Mouse (Mus musculus) stomach, embryonic 15.5 days (tissue): ENCODE results near the gene Comt. TPM values are rescaled to one million over a fixed set of nuclear protein-coding genes. Genes with fewer than 3 reads are reported as not detected.

Experiments used
- ATAC-seq: fragments of 200-750 bp; cut with Nextera tagmentation; 2 replicates; pipeline ENCODE4 v1.8.0; 2017; ENCODE audit warnings: low read depth, moderate number of reproducible peaks, moderate TSS enrichment; ENCODE audit not compliant: insufficient read depth, low FRiP score
- H3K27ac ChIP-seq: fragments of 300-500 bp; sonication (generic); 2 replicates; pipeline ENCODE4 v1.5.1; 2015; ENCODE audit warnings: mild to moderate bottlenecking, inconsistent platforms
- H3K27me3 ChIP-seq: fragments of 300-500 bp; sonication (generic); replicated peaks from 2 replicates; pipeline ENCODE4 v1.6.1; 2015; ENCODE audit warnings: inconsistent platforms
- H3K36me3 ChIP-seq: fragments of 300-500 bp; sonication (generic); 2 replicates; pipeline ENCODE4 v1.6.1; 2015; ENCODE audit warnings: inconsistent platforms
- H3K4me1 ChIP-seq: fragments of 300-500 bp; sonication (generic); 2 replicates; pipeline ENCODE4 v1.6.1; 2015; ENCODE audit warnings: inconsistent platforms
- H3K4me2 ChIP-seq: fragments of 300-500 bp; sonication (generic); 2 replicates; pipeline ENCODE4 v1.6.1; 2015; ENCODE audit warnings: mild to moderate bottlenecking, inconsistent platforms
- H3K4me3 ChIP-seq: fragments of 300-500 bp; sonication (generic); replicated peaks from 2 replicates; pipeline ENCODE4 v1.5.1; 2015; ENCODE audit warnings: inconsistent platforms
- H3K9ac ChIP-seq: fragments of 300-500 bp; sonication (generic); 2 replicates; pipeline ENCODE4 v1.6.1; 2015; ENCODE audit warnings: inconsistent platforms
- H3K9me3 ChIP-seq: fragments of 300-500 bp; sonication (generic); 2 replicates; pipeline ENCODE4 v1.6.1; 2016; ENCODE audit warnings: inconsistent platforms
- WGBS: fragments of 180-500 bp; shearing (Covaris S2); methylation state at CpG from one replicate; pipeline ENCODE4 v1.1.7; 2015; 5-methylcytosine and 5-hydroxymethylcytosine counted together
- polyA plus RNA-seq: library from polyadenylated mRNA; unstranded; fragments of >200 nt; fragmentation: Nextera tagmentation; extraction: Ambion mirVana; gene quantifications from 2 replicates; pipeline ENCODE4 v1.2.1, GENCODE M21; 2015

The Comt gene
- polyA plus RNA-seq, 1 experiment from 2014 or later: 101 TPM

DNA sequence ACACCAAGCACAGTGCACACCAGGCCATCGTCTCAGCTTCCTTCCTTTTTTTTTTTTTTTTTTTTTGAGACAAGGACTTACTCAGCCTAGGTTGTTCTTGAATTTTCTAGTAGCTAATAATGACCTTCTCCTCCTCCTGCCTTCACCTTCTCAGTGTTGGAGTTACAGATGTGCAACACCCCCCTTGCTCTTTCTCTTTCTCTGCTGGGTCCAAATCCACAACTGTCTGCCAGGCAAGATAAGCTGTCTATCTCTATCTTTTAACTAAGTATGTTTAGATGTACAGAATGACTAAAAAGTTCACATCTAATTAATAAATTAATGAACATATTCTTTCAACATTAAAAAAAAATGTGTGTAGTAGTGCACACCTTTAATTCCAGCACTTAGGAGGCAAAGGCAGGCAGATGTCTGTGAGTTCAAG is 7.0 kb downstream of the Comt start:
- ATAC-seq: no peak
- no peak overlapping the region for H3K4me2 ChIP-seq
- peaks cover 9% of the 10 kb centered on the region; the same call in 1 of the 2 replicates for H3K36me3 ChIP-seq
- H3K27me3 ChIP-seq: no peaks in the 10 kb centered on the region
- H3K9ac ChIP-seq: no peak overlapping the region
- H3K27ac ChIP-seq: no peak overlapping the region
- H3K9me3 ChIP-seq: no peaks in the 10 kb centered on the region
- WGBS: 80% methylated on average over 1 of the region's 1 CpGs
- peaks cover 19% of the 10 kb centered on the region; the same call in 1 of the 2 replicates for H3K4me1 ChIP-seq
- H3K4me3 ChIP-seq: no peak overlapping the region

DNA sequence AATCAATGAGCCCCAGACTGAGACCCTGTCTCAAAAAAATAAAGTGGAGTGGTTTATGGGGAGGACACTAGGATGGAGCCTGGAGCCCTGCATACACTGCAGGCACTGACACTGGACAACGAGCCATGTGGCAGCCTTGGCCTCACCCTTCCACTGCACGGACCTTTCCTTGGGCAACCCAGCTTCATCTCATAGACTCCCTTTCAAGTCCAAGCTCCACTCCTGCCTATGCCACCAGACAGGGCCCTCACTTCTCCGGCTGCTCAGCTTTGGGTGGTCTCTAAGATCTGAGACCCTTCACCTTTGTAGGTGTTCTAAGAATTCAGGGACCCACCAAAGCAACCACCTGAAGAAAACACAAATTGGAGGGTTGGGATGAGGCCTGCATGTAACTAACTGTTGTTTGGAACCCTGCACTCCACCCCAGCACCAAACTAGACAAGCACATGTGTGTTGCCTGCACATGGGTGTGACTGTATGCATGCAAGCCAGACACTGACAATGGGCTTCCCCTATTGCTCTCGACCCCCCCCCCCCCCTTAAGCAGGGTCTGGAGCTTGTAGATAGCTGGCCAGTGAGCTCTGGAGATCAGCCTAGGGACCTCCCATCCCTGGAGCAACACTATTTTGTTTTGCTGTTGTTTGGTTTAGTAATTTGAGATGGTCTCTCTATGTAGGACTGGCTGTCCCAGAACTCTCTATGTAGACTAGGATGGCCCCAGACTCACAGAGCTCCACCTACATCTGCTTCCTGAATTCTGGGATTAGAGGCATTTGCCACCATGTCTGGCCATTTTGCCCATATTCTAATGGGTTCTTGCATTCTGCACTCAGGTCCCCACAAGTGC is 7.7 kb downstream of the Comt start:
- Histone ChIP-seq H3K4me2 (no peak overlapping the region), H3K27ac (no peak overlapping the region), H3K4me3 (no peak overlapping the region), H3K9me3 (no peaks in the 10 kb centered on the region), H3K9ac (no peak overlapping the region), H3K4me1 (0 out of 2 replicates have a peak, but pooled peaks cover 14% of the 10 kb centered on the region), H3K27me3 (no peaks in the 10 kb centered on the region), H3K36me3 (peaks cover 9% of the 10 kb centered on the region; the same call in 1 of the 2 replicates)
- ATAC-seq: no peak
- 83% methylated on average over 4 of the region's 4 CpGs for WGBS

- Histone ChIP-seq H3K4me2 (no peak overlapping the region), H3K9ac (no peak overlapping the region), H3K4me1 (0 out of 2 replicates have a peak, but pooled peaks cover 12% of the 10 kb centered on the region), H3K36me3 (peaks cover 9% of the 10 kb centered on the region; the same call in 1 of the 2 replicates), H3K9me3 (no peaks in the 10 kb centered on the region), H3K27me3 (no peaks in the 10 kb centered on the region), H3K27ac (no peak overlapping the region), H3K4me3 (no peak overlapping the region)
- no peak for ATAC-seq
- 91% methylated on average over 5 of the region's 5 CpGs for WGBS
Observed at GRCm38 (mm10) chr16:18417491-18417890, 9.2 kb downstream of the Comt start.

- no peak overlapping the region for H3K4me3 ChIP-seq
- H3K27me3 ChIP-seq: no peaks in the 10 kb centered on the region
- H3K4me1 ChIP-seq: 0 out of 2 replicates have a peak, but pooled peaks cover 12% of the 10 kb centered on the region
- no peak overlapping the region for H3K9ac ChIP-seq
- peaks cover 5% of the 10 kb centered on the region; the same call in 1 of the 2 replicates for H3K36me3 ChIP-seq
- H3K9me3 ChIP-seq: no peaks in the 10 kb centered on the region
- ATAC-seq: no peak
- 67% methylated on average over 3 of the region's 3 CpGs for WGBS
- H3K27ac ChIP-seq: peak overlapping the region; percentile 67
- H3K4me2 ChIP-seq: 0 out of 2 replicates have a peak overlapping the region, but pooled peaks have one; percentile 4
Observed at GRCm38 (mm10) chr16:18416837-18417236, 9.8 kb downstream of the Comt start.

GRCm38 (mm10) chr16:18416094-18416761 is 10.4 kb downstream of the Comt start:
- no peaks in the 10 kb centered on the region for H3K27me3 ChIP-seq
- H3K36me3 ChIP-seq: no peaks in the 10 kb centered on the region; the same call in 1 of the 2 replicates
- 0 out of 2 replicates have a peak, but pooled peaks cover 12% of the 10 kb centered on the region for H3K4me1 ChIP-seq
- ATAC-seq: peak; percentile 20; the same call in 1 of the 2 replicates
- H3K4me3 ChIP-seq: no peak overlapping the region
- peak overlapping the region; percentile 67 for H3K27ac ChIP-seq
- H3K9me3 ChIP-seq: no peaks in the 10 kb centered on the region
- 35% methylated on average over 18 of the region's 18 CpGs for WGBS
- H3K9ac ChIP-seq: no peak overlapping the region
- 0 out of 2 replicates have a peak overlapping the region, but pooled peaks have one; percentile 4 for H3K4me2 ChIP-seq

- Histone ChIP-seq H3K27ac (no peak overlapping the region), H3K36me3 (no peaks in the 10 kb centered on the region; the same call in 1 of the 2 replicates)
- WGBS: 86% methylated on average over 7 of the region's 7 CpGs
Observed at GRCm38 (mm10) chr16:18413032-18413816, 13.4 kb downstream of the Comt start.

DNA sequence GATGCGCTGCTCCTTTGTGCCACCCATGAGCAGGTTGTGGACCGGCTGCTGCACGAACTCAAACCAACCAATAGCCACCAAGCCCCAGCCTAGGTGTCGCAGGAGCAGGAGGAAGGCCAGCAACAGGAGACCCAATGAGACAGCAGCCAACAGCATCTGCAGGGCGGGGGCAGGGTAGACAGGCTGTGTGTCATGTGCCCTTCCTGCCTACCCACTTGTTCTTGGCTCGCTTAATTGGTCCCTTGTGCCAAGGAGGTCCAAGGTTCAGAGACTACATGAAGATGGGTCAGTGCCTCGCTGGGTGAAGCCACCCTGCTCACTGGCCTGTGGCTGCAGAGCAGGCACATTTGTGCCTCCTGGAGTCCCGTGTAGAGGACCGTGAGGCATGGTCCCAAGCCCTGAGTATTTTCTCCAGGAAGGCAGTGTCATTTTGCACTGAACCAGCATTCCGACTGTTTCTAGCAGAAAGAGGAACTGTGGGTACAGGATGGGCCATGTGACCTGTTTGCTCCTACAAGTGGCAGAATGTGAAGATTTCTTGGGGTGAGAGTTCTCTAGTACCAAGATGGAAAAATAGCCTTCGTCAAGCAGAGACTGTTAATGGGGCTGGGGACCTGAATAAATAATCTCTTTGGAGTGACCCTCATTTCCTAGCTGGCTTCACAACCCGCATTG is 14.7 kb downstream of the Comt start:
- no peak for ATAC-seq
- H3K9ac ChIP-seq: no peak overlapping the region
- no peak overlapping the region for H3K27ac ChIP-seq
- no peaks in the 10 kb centered on the region for H3K27me3 ChIP-seq
- no peaks in the 10 kb centered on the region for H3K9me3 ChIP-seq
- H3K4me3 ChIP-seq: no peak overlapping the region
- H3K4me1 ChIP-seq: 0 out of 2 replicates have a peak, but pooled peaks cover 10% of the 10 kb centered on the region
- WGBS: 83% methylated on average over 12 of the region's 12 CpGs
- H3K36me3 ChIP-seq: peaks cover 3% of the 10 kb centered on the region; the same call in 1 of the 2 replicates
- no peak overlapping the region for H3K4me2 ChIP-seq

More at GRCm38 (mm10) chr16:18413032-18413816, 13.4 kb downstream of the Comt start:
- Histone ChIP-seq H3K4me3 (no peak overlapping the region), H3K9ac (no peak overlapping the region), H3K4me1 (0 out of 2 replicates have a peak, but pooled peaks cover 11% of the 10 kb centered on the region), H3K27me3 (no peaks in the 10 kb centered on the region), H3K4me2 (no peak overlapping the region), H3K9me3 (no peaks in the 10 kb centered on the region)
- ATAC-seq: no peak

DNA sequence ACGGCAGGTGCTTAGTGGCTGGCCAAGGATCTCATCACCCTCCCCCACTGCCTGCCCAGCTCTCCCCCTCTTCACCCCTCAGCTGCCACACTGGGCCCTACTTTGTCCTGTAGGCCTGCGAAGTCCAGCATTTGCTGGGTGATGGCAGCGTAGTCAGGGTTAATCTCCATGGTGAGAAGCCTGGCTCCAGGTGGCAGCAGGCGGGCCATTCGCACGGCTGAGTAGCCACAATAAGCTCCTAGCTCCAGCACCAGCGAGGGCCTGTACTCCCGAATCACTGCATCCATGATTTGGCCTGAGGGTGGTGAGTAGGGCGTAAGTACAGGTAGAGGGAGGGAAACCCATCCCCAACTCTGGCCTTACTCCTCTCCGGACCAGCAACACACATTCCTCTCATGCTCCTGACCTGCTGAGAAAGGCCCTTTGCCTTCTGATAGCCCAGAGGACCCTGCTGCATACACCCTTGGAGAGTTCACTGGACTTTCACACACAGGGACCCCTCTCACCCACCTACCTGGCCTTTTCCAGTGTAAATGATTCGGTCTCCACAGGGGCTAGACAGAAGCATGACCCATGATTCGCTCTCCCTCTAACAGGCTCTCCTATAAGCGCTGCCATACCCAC is 15.5 kb downstream of the Comt start:
- 0 out of 2 replicates have a peak, but pooled peaks cover 3% of the 10 kb centered on the region for H3K4me1 ChIP-seq
- no peak overlapping the region for H3K4me2 ChIP-seq
- no peak overlapping the region for H3K4me3 ChIP-seq
- ATAC-seq: peak; percentile 17; the same call in 1 of the 2 replicates
- 85% methylated on average over 13 of the region's 13 CpGs for WGBS
- H3K36me3 ChIP-seq: peaks cover 3% of the 10 kb centered on the region; the same call in 1 of the 2 replicates
- no peaks in the 10 kb centered on the region for H3K9me3 ChIP-seq
- H3K9ac ChIP-seq: no peak overlapping the region
- no peak overlapping the region for H3K27ac ChIP-seq
- no peaks in the 10 kb centered on the region for H3K27me3 ChIP-seq

GRCm38 (mm10) chr16:18410418-18410817 is 16.2 kb downstream of the Comt start:
- Histone ChIP-seq H3K36me3 (peaks cover 3% of the 10 kb centered on the region; the same call in 1 of the 2 replicates), H3K27me3 (no peaks in the 10 kb centered on the region), H3K4me1 (peaks cover 3% of the 10 kb centered on the region; the same call in 1 of the 2 replicates), H3K4me2 (no peak overlapping the region), H3K9ac (no peak overlapping the region), H3K9me3 (no peaks in the 10 kb centered on the region), H3K27ac (no peak overlapping the region), H3K4me3 (no peak overlapping the region)
- no peak for ATAC-seq
- WGBS: 86% methylated on average over 5 of the region's 5 CpGs

GRCm38 (mm10) chr16:18409776-18410175 is 16.9 kb downstream of the Comt start:
- Histone ChIP-seq H3K27ac (no peak overlapping the region), H3K4me1 (peaks cover 5% of the 10 kb centered on the region; the same call in 1 of the 2 replicates), H3K4me3 (no peak overlapping the region), H3K27me3 (no peaks in the 10 kb centered on the region), H3K9ac (no peak overlapping the region), H3K36me3 (peaks cover 5% of the 10 kb centered on the region; the same call in 1 of the 2 replicates), H3K9me3 (no peaks in the 10 kb centered on the region), H3K4me2 (no peak overlapping the region)
- WGBS: 69% methylated on average over 4 of the region's 4 CpGs
- no peak for ATAC-seq
